Comparison of ENCODE assay signal across 9 mouse cellular contexts in genomic region chr2:97234074-97234473, GRCm38 (mm10).
"Had no signal": no experiment of that assay in that cellular context is flagged by ENCODE, and none has a peak within 500 bp of the region (broad histone marks: within the 10 kb centered on the region; RNA-seq: fewer than 3 reads in every experiment).

No protein-coding gene starts in this region.

- H3K4me2 ChIP-seq: limb, embryonic 13.5 days; midbrain, embryonic 13.5 days; stomach, embryonic 15.5 days had no signal

- H3K9ac ChIP-seq: limb, embryonic 13.5 days; liver, embryonic 14.5 days; midbrain, embryonic 13.5 days; stomach, embryonic 15.5 days had no signal

- H3K4me1 ChIP-seq: limb, embryonic 13.5 days; midbrain, embryonic 13.5 days; stomach, embryonic 15.5 days had no signal

- H3K4me3 ChIP-seq: limb, embryonic 13.5 days; midbrain, embryonic 13.5 days; stomach, embryonic 15.5 days had no signal

- H3K36me3 ChIP-seq: limb, embryonic 13.5 days; midbrain, embryonic 13.5 days; stomach, embryonic 15.5 days had no signal

- H3K9me3 ChIP-seq: midbrain, embryonic 13.5 days; stomach, embryonic 15.5 days had no signal

- ATAC-seq: midbrain, embryonic 13.5 days had no signal

- DNase-seq: left cerebral cortex, postnatal 4 days; lung, adult 18-20 months; lung, postnatal 36 days; right cerebral cortex, postnatal 14 days; thymus, postnatal 36 days had no signal

- H3K27me3 ChIP-seq: limb, embryonic 13.5 days; midbrain, embryonic 13.5 days; stomach, embryonic 15.5 days had no signal

- H3K27ac ChIP-seq: limb, embryonic 13.5 days; liver, embryonic 14.5 days; midbrain, embryonic 13.5 days; stomach, embryonic 15.5 days had no signal
